Mouse (Mus musculus): ENCODE results near the gene Gm12184.
"Not testable (repeated sequence)": the region's sequence is repeated elsewhere in the genome, so short reads cannot be mapped to it uniquely, and the experiment has no call there.

Gene Gm12184

DNA sequence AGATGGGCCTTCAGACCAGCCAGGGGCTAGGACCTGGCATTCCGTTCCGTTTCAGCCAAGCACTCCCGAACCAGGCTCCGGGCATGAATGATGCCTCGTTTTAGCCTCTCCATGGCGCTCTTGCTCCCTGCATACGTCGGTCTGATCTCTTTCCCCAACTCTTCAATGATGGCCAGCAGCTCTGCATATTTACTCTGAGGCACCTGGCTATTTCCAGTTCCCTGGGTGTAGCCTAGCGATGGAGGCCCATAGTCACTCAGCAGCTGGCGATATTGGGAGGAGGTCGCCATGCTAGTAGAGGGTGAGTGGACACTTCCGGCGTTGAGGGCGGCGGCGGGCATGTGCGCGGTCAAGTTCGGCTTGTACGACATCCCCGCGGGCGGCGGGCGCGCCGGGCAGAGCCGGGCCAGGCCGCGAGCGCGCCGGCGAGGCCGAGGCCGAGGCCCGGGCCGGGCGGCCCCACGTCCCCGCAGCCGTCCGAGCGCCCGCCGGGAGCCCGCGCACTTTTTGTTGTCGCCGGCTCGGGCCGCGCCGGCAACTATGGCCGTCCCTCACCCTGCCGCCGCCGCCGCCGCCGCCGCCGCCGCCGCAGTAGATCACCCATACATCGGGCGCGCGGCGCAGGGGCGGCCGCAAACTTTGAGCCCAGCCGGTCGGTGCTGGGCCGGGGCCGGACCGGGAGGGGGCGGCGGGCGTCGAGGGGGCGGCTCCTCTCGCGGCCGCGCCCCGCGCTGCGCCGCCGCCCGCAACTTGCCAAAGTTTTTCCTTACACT is at the start of gene Gm12184, which contains the start of gene Trim7:
Gene Gm12184 (minus strand): TSS at position 677 of the 773 bp plus-strand sequence.
Gene Trim7 (plus strand): TSS at position 162 of the 773 bp plus-strand sequence.
- DNase-seq: peak; percentile 44 to 64

DNA sequence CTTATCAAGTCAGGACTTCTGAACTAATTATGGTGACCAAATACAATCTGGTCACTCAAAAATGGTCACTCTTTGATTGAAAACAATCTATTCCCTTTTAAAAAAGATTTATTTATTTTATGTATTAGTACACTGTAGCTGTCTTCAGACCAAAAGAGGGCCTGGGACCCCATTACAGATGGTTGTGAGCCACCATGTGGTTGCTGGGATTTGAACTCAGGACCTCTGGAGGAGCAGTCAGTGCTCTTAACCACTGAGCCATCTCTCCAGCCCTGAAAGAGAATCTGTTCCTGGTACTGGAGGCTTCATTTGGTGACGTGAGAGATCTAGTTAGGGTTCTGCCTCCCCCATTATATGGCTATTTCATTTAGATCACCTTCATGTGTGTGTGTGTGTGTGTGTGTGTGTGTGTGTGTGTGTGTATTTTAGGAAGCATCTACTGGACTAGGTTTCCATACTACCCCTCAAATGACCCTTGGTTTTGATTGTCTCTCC is 48.9 kb upstream of the Gm12184 start:
- not testable (repeated sequence) for DNase-seq

- DNase-seq: peak; percentile 66 to 67
These were observed 48.0 kb upstream of the Gm12184 start for GRCm38 (mm10) chr11:48874465-48874864.

DNA sequence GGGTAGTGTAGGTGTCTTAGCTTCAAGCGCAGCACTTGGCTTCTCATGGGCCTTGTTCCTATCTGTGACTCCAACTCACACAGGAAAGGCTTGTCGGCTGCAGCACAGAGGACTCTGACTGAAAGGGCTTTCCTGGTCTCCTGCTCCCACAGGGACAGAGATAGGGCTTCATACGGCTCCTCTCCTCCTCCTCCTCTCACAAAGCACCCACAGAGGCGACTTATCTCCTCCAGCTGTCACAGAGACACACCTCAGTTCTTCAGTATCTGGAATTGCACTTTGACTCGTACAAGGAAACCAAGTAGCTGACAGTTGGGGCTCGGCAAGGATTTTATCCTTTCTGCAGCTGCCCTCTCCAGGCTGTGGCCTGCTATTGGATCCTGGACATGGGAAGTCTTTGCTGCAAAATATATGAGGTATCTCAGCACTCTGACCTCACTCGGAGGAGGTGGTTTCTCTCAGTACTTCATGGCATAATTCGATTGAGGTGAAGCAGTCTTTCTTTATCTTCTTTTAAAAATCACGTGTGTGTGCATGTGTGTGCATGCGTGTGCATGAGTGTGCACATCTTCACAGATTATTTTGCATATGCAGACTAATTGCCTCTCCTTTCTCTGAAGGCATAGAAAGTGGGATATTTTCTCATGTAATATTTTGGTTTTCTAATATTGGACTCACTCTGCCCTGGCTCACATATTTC is 47.3 kb upstream of the Gm12184 start:
- no peak for DNase-seq

DNA sequence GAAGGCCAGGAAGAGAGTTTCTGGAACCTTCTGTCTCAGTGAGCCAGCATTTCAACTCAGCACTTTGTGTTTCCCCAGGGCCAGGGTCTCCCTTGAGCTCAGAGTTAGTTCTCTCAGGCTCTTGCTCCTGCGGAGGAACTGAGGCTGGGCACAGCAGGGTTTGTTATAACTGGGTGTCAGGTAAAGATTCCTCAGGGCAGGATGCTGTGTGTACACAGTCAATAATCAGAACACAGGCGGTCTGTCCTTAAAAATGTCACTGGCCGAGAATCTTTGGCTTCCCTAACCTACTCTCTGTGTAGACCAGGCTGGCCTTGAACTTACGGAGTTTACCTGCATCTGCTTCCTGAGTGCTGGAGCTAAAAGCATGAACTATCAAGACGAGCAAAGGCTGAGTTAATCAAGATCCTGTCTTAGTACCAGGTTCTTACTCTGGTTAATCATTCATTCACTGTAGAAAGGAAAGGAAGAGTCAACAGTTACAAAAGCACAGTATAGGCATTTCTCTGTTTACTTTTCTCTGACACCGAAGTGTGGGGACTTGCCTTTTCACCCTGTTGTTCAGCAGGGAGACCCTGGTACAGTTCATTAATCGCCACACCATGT is 46.3 kb upstream of the Gm12184 start:
- DNase-seq: no peak

- peak; percentile 44 to 58 for DNase-seq
These were observed 45.5 kb upstream of the Gm12184 start for GRCm38 (mm10) chr11:48871817-48872541.

DNA sequence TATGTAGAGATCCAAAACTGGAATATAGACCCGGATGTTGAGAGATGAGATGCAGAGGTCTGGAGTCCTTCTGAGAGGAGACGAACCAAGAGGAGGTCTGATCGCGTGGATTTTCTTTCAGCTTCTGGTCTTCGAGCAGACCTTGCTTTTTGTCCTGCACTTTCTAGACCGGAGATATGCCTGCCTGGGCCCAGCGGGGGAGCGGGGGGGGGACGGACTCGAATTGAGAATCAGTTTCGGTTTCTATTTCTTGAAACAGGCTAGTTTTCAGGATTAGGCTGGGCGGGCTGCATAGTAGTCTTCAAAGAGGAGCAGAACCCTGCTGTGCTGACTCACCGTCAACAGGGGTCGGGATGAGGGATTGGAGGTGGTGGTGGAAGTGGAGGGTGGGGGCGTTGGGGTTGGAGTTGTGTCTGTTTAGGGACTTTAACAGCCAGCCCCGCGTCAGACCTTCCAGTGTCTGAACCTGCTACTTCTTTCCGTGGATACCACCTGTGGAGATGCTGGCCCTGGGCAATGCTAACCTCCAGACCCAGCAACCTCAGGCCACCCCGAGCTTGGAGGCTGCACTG is 44.8 kb upstream of the Gm12184 start, which contains the start of gene Irgm1:
Gene Irgm1 (minus strand): TSS at position 483 of the 572 bp plus-strand sequence.
- DNase-seq: peak; percentile 80 to 88

GRCm38 (mm10) chr11:48870781-48871180 is 44.3 kb upstream of the Gm12184 start:
- no peak for DNase-seq

- DNase-seq: peak; percentile 32 to 55
These were observed 43.1 kb upstream of the Gm12184 start for GRCm38 (mm10) chr11:48869380-48870110.

DNA sequence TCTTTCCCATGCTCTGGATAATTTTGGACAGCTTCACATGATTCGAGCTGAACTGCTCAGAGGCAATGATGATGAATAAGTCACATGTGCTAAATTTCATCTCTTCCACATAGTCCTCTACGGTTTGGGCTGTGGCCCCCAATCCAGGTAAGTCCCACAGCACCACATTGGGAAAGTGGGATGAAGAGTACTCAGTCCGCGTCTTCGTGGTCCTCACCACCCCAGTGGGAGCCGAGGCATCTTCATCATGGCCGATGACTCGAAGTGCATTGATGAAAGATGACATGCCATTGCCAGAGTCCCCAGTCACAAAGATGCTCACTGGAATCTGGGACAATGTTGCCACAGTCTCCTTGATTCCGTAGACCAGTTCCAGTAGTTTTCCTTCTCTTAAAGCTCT is 40.0 kb upstream of the Gm12184 start:
- no peak for DNase-seq

GRCm38 (mm10) chr11:48863808-48864207 is 37.4 kb upstream of the Gm12184 start:
- DNase-seq: no peak

- DNase-seq: no peak
These were observed 36.4 kb upstream of the Gm12184 start for GRCm38 (mm10) chr11:48862784-48863319.

DNA sequence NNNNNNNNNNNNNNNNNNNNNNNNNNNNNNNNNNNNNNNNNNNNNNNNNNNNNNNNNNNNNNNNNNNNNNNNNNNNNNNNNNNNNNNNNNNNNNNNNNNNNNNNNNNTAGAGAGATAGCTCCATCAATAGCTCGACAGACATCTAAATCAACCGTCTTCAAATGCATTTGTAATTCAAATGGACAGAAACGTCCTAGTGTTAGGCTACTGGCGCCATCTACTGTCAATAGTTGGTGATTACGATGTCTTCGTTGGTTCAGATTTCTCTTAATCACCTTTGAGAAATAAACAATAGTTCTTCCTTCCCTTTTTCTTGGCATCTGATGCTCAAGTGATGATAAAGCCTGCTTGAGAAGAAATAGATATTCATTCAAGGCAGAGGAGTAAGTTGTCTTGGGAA is 32.6 kb upstream of the Gm12184 start:
- peak in 1 of 2 experiments; percentile 66 for DNase-seq

DNA sequence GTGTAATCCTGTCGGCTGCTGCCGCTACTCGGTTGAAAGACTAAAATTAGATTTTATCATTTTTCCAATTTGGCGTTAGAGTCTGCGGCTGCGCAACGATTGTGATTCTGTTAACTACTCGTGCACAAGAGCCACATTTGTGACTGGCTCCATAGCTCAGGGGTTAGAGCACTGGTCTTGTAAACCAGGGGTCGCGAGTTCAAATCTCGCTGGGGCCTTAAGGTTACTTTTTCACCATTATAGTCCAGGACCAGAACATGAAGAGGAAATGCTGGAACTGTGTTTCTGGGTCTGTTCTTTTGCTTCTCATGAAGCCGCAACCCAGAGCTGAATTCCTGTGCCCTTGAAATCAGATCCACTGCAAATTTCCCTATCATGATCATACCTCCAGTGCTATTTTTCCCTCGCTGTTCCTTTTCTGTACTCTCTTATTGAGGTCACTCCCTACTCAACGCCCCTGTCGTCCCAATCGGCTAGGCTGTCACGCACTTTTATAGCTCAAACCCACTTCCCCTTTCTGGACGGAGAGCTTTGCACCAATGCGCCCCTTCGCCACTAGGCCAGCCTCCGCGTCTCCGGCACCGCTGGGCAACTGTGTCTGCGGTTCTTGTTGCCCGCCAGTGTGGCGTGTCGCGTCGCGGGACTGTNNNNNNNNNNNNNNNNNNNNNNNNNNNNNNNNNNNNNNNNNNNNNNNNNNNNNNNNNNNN is 27.2 kb upstream of the Gm12184 start:
- DNase-seq: peak; percentile 84 to 89

DNA sequence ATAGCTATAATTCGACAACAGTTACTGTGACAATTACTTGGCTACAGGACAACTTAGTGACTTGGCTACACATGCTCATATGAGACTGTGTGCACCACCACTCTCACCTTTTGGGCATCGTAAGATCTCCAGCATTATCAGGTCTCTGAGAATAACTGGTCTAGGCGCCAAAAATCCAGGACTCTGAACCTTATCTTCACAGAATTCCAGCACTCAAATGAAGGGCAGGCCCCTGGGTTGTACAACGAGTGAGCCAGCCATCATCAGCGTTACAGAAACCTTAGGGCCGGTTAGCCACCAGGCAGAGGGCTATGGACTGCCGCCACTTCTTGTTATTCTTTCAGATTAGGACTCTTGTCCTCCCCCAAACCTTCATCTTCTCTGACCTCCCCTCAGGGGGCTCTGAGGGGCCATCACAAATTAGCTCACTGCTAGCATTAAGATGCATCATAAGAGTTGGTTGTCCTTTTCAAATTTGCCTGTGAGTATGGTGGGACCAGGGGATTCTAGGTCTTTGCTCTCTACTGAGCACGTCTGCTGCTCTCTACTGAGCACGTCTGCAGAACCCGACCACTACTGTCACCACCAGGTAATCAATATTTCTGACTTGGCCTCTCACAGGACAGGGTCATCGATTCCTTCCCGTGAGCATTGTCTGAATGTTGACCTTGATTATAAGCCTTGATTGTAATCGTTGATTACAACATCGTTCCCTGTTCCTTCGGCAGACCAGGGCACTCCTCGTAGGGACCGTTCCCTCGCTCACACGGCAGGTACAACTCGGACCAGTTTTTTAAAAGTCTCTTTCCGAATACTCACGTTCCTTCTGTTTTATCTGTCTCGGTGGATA is 26.4 kb upstream of the Gm12184 start:
- DNase-seq: no peak

- no peak for DNase-seq
These were observed 25.7 kb upstream of the Gm12184 start for GRCm38 (mm10) chr11:48852190-48852589.

- no peak for DNase-seq
These were observed 25.0 kb upstream of the Gm12184 start for GRCm38 (mm10) chr11:48851270-48851995.

DNA sequence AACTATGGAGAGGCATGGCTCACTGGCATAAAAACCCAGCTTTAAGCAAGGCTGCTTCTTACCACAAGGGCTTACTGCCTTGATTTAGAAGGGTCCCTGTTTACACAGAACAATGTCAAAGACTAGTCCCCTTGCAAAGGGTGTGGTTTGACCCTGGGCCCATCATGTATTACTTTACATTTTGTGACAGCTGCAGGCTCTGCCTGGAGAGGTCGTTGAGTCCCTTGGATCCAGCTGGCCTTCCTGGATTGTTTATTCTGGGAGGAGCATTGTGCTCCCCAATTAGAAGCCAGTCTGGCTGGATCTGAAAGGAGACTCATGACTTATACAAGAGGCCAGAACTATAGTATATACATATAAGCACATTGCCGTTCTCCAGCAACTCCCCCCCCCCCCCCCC is 23.8 kb upstream of the Gm12184 start:
- DNase-seq: no peak

GRCm38 (mm10) chr11:48846881-48847280 is 20.4 kb upstream of the Gm12184 start:
- DNase-seq: no peak
